Comparison of ENCODE assay signal across 18 mouse cellular contexts in genomic region chr15:82888466-82888865, GRCm38 (mm10).
DNase-seq lines count a peak whose midpoint lies in the region; ATAC-seq lines count a peak whose summit lies in the region.
"Had no signal": no experiment of that assay in that cellular context is flagged by ENCODE, and none has a peak within 500 bp of the region (broad histone marks: within the 10 kb centered on the region; RNA-seq: fewer than 3 reads in every experiment).

No protein-coding gene starts in this region.

- no peaks in the 10 kb centered on the region for H3K27me3 ChIP-seq in heart, embryonic 12.5 days (replicated peaks)
- H3K27me3 ChIP-seq in forebrain, embryonic 11.5 days (ENCODE audit: control insufficient read depth, insufficient read depth, low read length): no peaks in the 10 kb centered on the region
- H3K27me3 ChIP-seq in midbrain, embryonic 16.5 days (ENCODE audit: control insufficient read depth, insufficient read depth, low read depth, low read length): no peaks in the 10 kb centered on the region
- H3K27me3 ChIP-seq: embryonic facial prominence, embryonic 15.5 days; heart, embryonic 15.5 days; Patski had no signal

- peak; percentile 9 for DNase-seq in heart, adult 8-10 months (ENCODE audit: low spot score)
- DNase-seq in CD4-positive, CD25-positive, alpha-beta regulatory T cell, adult 2 months (ENCODE audit: low read depth, low spot score): peak; percentile 31
- no peak for DNase-seq in forebrain, embryonic 11.5 days (ENCODE audit: low spot score)
- no peak for DNase-seq in cerebellum, postnatal 14 days
- DNase-seq: gastrocnemius, postnatal 14 days; kidney, adult 8-10 months; lung, postnatal 4 days; thymus, adult 2 months had no signal

- H3K4me3 ChIP-seq in heart, embryonic 12.5 days: no peak overlapping the region
- H3K4me3 ChIP-seq in forebrain, embryonic 11.5 days (ENCODE audit: low read depth, low read length): no peak overlapping the region
- no peak overlapping the region for H3K4me3 ChIP-seq in midbrain, embryonic 16.5 days (ENCODE audit: low read depth, low read length)
- H3K4me3 ChIP-seq: embryonic facial prominence, embryonic 15.5 days; heart, embryonic 15.5 days; left cerebral cortex, adult 2 months had no signal

- no peaks in the 10 kb centered on the region for H3K9me3 ChIP-seq in heart, embryonic 12.5 days (replicated peaks)
- no peaks in the 10 kb centered on the region for H3K9me3 ChIP-seq in forebrain, embryonic 11.5 days (ENCODE audit: control insufficient read depth, low read length)
- no peaks in the 10 kb centered on the region for H3K9me3 ChIP-seq in midbrain, embryonic 16.5 days (replicated peaks; ENCODE audit: control insufficient read depth, low read length, poor library complexity, severe bottlenecking)
- H3K9me3 ChIP-seq: embryonic facial prominence, embryonic 15.5 days; heart, embryonic 15.5 days had no signal

- H3K9ac ChIP-seq in heart, embryonic 12.5 days: no peak overlapping the region
- H3K9ac ChIP-seq in forebrain, embryonic 11.5 days (ENCODE audit: low read length): no peak overlapping the region
- H3K9ac ChIP-seq in midbrain, embryonic 16.5 days (ENCODE audit: low read depth, low read length): no peak overlapping the region
- H3K9ac ChIP-seq: embryonic facial prominence, embryonic 15.5 days; heart, embryonic 15.5 days had no signal

- 86% methylated on average over 2 of the region's 2 CpGs for WGBS in heart, embryonic 12.5 days
- 93% methylated on average over 2 of the region's 2 CpGs for WGBS in forebrain, embryonic 11.5 days
- WGBS in midbrain, embryonic 16.5 days: 94% methylated on average over 2 of the region's 2 CpGs

- no peaks in the 10 kb centered on the region for H3K36me3 ChIP-seq in heart, embryonic 12.5 days
- no peaks in the 10 kb centered on the region for H3K36me3 ChIP-seq in forebrain, embryonic 11.5 days (ENCODE audit: control insufficient read depth, insufficient read depth, low read length)
- H3K36me3 ChIP-seq in midbrain, embryonic 16.5 days (ENCODE audit: control insufficient read depth, insufficient read depth, low read length): no peaks in the 10 kb centered on the region
- H3K36me3 ChIP-seq: embryonic facial prominence, embryonic 15.5 days; heart, embryonic 15.5 days had no signal

- H3K27ac ChIP-seq in heart, embryonic 12.5 days (ENCODE audit: poor library complexity, severe bottlenecking): no peak overlapping the region
- no peak overlapping the region for H3K27ac ChIP-seq in forebrain, embryonic 11.5 days (ENCODE audit: low read depth, low read length)
- no peak overlapping the region for H3K27ac ChIP-seq in midbrain, embryonic 16.5 days (ENCODE audit: low read length)
- H3K27ac ChIP-seq: embryonic facial prominence, embryonic 15.5 days; heart, embryonic 15.5 days; left cerebral cortex, adult 2 months had no signal

- H3K4me1 ChIP-seq in heart, embryonic 12.5 days (replicated peaks): peaks cover 14% of the 10 kb centered on the region; the same call in 1 of the 2 replicates
- H3K4me1 ChIP-seq in forebrain, embryonic 11.5 days (replicated peaks; ENCODE audit: control insufficient read depth, insufficient read depth, low read length): no peaks in the 10 kb centered on the region
- no peaks in the 10 kb centered on the region for H3K4me1 ChIP-seq in midbrain, embryonic 16.5 days (ENCODE audit: control insufficient read depth, insufficient read depth, low read length)

- no peak overlapping the region for H3K4me2 ChIP-seq in heart, embryonic 12.5 days
- H3K4me2 ChIP-seq in forebrain, embryonic 11.5 days (ENCODE audit: low read depth, low read length, severe bottlenecking): no peak overlapping the region
- H3K4me2 ChIP-seq in midbrain, embryonic 16.5 days (ENCODE audit: low read length): no peak overlapping the region
- H3K4me2 ChIP-seq: embryonic facial prominence, embryonic 15.5 days; heart, embryonic 15.5 days had no signal

- no peak for ATAC-seq in heart, embryonic 12.5 days (ENCODE audit: insufficient number of reproducible peaks, low FRiP score)
- ATAC-seq in common myeloid progenitor, adult 5-6 weeks (replicated peaks; ENCODE audit: low read depth, poor library complexity, severe bottlenecking): peak; percentile 97
- ATAC-seq in megakaryocyte, adult 5-6 weeks (ENCODE audit: poor library complexity, severe bottlenecking): peak; percentile 98
- no peak for ATAC-seq in forebrain, embryonic 11.5 days (replicated peaks; ENCODE audit: low FRiP score)
- no peak for ATAC-seq in midbrain, embryonic 16.5 days
- ATAC-seq: forebrain, embryonic 14.5 days; hindbrain, embryonic 16.5 days; Patski had no signal

Comparison
In these comparisons a context has a peak if more than half of its experiments do, and no peak if none do; other contexts are left out.
1. DNase-seq: peak in heart, adult 8-10 months (single experiment) and CD4-positive, CD25-positive, alpha-beta regulatory T cell, adult 2 months (single experiment); none in forebrain, embryonic 11.5 days (single experiment) and cerebellum, postnatal 14 days (0 of 2).
2. ATAC-seq: peak in common myeloid progenitor, adult 5-6 weeks (single experiment) and megakaryocyte, adult 5-6 weeks (single experiment); none in heart, embryonic 12.5 days (single experiment), forebrain, embryonic 11.5 days (single experiment) and midbrain, embryonic 16.5 days (single experiment).